Mouse (Mus musculus) cerebellum, postnatal 14 days (tissue): ENCODE data around the gene Myo1f.
"Not testable (repeated sequence)": the region's sequence is repeated elsewhere in the genome, so short reads cannot be mapped to it uniquely, and the experiment has no call there.

Source experiments
- DNase-seq, 2 experiments: peaks; one replicate each; pipeline ENCODE4 v3.0.0; 2021; ENCODE audit warnings: mixed read lengths in 2 of 2

Gene Myo1f

DNA sequence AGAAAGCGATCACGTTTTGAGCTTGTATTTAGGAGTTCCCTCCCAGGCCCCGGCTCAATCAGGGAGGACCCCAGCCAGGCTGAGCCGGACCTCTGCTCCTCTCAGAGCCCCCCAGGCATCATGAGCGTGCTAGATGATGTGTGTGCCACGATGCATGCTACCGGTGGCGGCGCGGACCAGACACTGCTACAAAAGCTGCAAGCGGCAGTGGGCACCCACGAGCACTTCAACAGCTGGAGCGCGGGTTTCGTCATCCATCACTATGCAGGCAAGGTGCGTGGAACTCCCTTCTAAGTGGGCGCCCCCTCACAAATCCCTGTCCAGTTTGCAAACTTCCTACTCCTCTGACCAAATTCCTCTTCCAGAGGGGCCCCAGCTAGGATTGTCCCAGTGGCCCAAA lies 30.5 kb downstream of the Myo1f start:
- no peak for DNase-seq

DNA sequence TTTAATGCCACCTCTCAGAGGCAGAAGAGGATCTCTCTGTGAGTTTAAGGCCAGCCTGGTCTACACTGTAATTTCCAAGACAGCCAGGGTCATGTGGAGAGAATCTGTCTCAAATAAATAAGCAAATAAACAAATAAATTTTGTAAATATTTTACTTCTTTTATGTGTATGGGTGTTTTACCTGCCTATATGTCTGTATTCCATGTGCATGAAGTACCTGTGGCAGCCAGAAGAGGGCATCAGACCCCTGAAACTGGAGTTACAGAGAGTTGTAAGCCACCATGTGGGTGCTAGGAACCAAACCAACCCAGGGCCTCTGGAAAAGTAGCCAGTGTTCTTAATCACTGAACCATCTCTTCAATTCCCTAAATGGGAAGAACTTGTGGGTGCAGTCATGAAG lies 41.8 kb downstream of the Myo1f start:
- peak in 1 of 2 experiments; percentile 11 for DNase-seq

GRCm38 (mm10) chr17:33598506-33598905 lies 43.0 kb downstream of the Myo1f start:
- DNase-seq, result no peak

- peak in 1 of 2 experiments; percentile 3 for DNase-seq
Observed at GRCm38 (mm10) chr17:33599836-33600475, 44.4 kb downstream of the Myo1f start.

DNA sequence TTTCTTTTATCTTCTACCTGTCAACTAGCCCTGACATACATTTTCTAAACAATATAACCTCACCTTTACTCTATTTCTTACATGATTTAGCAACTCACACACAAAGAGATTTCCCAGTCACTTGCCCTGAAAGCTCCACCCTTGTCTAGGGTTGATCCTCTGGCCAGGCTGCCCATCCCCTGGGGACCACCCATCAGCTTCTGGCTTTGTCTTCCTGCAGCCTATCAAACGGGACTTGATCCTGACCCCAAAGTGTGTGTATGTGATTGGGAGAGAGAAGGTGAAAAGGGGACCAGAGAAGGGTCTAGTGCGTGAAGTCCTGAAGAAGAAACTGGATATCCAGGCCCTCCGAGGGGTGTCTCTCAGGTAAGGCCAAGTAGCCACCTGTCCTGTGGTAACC lies 45.3 kb downstream of the Myo1f start:
- no peak for DNase-seq

- DNase-seq, result no peak
Observed at GRCm38 (mm10) chr17:33601947-33602346, 46.4 kb downstream of the Myo1f start.

GRCm38 (mm10) chr17:33607273-33607672 lies 51.8 kb downstream of the Myo1f start:
- DNase-seq, result no peak

DNA sequence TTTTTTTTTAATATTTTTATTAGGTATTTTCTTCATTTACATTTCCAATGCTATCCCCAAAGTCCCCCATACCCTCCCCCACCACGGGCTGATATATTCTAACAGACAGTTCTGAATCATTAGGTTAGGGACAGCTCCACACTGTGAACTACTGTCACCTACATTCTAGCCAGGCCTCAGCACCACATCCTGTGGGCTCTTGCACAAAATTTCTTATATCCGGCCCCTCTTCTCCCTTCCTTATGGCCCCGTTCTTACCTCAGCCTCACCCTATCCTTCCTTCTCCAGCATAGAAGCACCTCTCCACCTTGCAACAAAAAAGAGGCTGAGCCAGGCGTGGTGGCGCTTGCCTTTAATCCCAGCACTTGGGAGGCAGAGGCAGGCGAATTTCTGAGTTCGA lies 55.0 kb downstream of the Myo1f start:
- no peak for DNase-seq

GRCm38 (mm10) chr17:33613726-33614125 lies 58.2 kb downstream of the Myo1f start:
- not testable (repeated sequence) for DNase-seq

DNA sequence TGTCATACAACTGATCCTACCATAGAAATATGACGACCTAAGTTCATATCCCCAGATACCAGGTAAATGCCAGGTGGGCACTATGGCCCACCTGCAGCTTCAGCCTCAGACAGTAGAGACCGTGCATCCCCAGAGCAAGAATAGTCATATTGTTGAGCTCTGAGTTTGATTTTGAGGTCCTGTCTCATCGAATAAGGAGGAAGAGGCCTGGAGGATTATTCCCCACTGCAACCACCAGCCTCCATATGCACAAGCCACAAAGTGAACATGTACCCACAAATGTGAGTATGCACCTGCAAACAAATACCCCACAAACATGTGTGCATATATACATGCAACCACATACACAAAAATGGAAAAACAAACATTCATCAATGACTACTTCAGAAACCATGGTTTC lies 71.8 kb downstream of the Myo1f start:
- DNase-seq, result no peak

GRCm38 (mm10) chr17:33628621-33629486 lies 73.3 kb downstream of the Myo1f start, which contains the start of gene Zfp414:
Gene Zfp414, plus strand, starts transcription at chr17:33629090.
- DNase-seq, result peak; percentile 92 to 93

- DNase-seq, result peak in 1 of 2 experiments; percentile 34
Observed at GRCm38 (mm10) chr17:33629487-33630125, 74.1 kb downstream of the Myo1f start.

GRCm38 (mm10) chr17:33630171-33630895 lies 74.8 kb downstream of the Myo1f start:
- no peak for DNase-seq

DNA sequence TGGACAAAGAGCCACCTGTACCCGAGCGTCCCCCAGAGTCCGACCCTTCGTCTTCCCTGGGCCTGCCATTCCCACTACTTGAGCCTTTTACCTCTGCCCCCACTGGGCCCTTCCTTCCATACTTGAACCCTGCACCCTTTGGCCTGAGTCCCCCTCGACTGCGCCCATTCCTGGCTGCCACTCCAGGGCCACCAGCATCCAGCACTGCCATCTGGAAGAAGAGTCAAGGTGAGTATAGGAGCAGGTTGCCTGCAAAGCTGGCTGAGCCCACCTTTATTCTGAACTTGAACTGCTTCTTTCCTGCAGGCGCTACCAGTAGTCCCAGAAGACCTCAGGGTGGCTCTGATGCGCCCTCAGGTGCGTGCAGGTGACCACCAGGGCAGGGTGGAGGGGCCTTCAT lies 75.7 kb downstream of the Myo1f start:
- peak in 1 of 2 experiments; percentile 40 for DNase-seq

- peak; percentile 97 to 98 for DNase-seq
Observed at GRCm38 (mm10) chr17:33631796-33632195, 76.3 kb downstream of the Myo1f start.

DNA sequence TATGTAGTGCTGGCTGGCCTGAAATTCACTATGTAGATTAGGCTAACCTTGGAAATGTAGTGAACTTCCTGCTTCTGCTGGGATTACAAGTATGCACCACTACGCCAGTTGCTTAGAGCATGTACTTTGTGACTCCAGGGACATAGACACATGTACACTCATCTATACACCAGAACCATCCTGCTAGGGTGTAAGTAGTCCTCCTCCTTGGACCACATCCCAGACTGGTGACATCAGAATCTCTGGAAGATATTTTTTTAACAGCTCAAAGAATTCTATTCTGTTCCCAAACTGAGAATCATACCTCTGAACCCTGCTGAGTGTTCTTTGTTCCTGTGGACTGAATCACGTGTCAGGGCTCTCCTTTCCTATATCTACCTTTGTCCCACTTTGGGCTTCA lies 81.5 kb downstream of the Myo1f start:
- DNase-seq, result no peak

DNA sequence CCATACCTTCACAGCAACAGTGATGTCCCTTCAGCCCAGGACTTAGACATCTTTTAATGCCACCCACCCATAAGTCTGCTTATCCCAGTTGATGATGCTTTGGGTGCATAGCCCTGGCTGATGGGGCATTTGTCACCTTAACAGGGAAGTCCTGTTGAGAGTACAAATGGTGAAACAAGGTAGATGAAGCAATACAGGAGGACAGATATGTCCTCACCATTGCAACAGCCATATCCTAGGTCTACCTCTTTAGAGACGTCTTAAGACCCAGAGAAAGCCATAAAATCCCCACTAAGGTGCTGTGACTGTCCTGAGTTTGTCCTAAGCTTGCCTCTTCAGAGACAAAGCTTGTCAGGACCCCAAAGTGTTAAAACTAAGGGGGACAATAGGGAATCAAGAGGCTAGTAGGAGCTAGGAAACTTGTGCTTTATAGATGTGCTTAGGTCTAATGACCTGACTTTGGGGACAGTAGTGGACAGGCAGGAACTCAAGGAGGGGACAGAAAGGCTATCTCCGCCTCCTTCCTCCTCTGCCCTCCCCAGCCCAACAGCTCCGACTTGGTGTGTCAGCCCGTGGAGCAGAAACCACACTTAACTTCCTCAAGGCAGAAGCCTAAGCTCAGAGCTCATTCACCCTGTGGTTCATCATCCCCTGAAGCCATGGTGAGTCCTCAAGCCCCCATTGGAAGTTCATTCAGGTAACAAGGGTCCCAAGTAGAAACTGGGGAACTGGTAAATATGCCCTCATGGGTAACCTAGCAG lies 82.2 kb downstream of the Myo1f start, which contains the start of gene Pram1:
Pram1 (plus strand) TSS at position 541 of the 761 bp plus-strand sequence.
- no peak for DNase-seq

DNA sequence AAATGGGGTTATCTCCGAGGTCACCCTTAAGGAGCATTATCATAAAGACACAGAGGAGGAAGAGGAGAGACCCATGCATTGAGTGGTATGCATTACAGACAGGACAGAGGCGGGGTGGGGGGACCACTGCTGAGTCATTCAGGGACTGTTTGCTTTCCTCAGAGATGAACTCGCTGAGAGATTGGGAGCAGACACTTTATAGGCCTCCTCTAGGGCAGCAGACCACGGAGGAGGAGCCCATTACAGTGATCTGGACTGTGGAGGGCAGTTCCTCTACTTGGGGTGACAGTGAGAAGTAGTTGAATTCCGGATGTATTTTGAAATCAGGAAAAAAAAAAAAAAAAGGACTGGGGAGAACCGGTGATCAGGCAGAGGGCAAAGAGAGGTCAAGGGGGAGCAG lies 84.2 kb downstream of the Myo1f start:
- no peak for DNase-seq

DNA sequence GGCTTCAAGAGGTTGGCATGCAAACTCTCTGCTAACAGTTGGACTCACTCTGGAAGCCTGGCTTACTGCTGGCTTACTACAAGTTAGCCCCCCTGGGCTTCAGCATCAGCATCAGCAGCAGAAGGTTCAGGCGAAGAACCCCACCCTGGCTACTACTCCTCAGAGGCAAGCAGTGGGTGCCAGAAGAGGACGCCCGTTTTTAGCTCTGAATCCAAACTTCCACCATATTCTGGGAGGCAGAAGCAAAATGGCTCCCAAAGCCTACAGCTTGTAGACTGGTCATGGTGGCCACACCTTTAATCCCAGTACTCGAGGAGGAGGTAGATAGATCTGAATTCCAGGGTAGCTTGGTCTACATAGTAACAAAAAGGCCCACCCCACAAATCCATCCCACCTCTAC lies 88.6 kb downstream of the Myo1f start:
- no peak for DNase-seq

DNA sequence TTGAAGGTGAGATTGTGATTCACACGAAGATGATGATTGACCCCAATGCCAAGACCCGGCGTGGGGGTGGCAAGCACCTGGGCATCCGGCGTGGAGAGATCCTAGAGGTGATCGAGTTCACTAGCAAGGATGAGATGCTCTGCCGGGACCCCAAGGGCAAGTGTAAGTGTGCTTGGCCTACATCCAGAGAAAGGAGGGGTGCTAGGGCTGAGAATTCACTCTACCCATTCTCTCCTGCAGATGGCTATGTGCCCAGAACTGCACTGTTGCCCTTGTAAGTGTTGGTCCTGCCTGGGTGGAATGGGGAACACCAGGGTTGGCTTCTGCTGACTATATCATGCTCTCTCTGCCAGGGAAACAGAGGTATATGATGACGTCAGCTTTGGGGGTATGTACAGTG lies 89.6 kb downstream of the Myo1f start:
- DNase-seq, result no peak

GRCm38 (mm10) chr17:33649781-33650475 lies 94.4 kb downstream of the Myo1f start:
- no peak for DNase-seq
